Mouse (Mus musculus): ENCODE results near the gene Capn13.
"Not testable (repeated sequence)": the region's sequence is repeated elsewhere in the genome, so short reads cannot be mapped to it uniquely, and the experiment has no call there.

Capn13 gene

GRCm38 (mm10) chr17:73271797-73272600 is 128.7 kb downstream of the Capn13 start:
- no peak for DNase-seq

- DNase-seq, result no peak
Measured at GRCm38 (mm10) chr17:73270871-73271796, 129.5 kb downstream of the Capn13 start.

- no peak for DNase-seq
Measured at GRCm38 (mm10) chr17:73263077-73263501, 137.6 kb downstream of the Capn13 start.

- no peak for DNase-seq
Measured at GRCm38 (mm10) chr17:73262558-73262957, 138.1 kb downstream of the Capn13 start.

- DNase-seq, result not testable (repeated sequence)
Measured at GRCm38 (mm10) chr17:73259258-73259657, 141.4 kb downstream of the Capn13 start.

- DNase-seq, result peak; percentile 41
Measured at GRCm38 (mm10) chr17:73258620-73259019, 142.0 kb downstream of the Capn13 start.
